Mouse (Mus musculus) gastrocnemius, postnatal 25 days (tissue): ENCODE results near the gene Gm9045. TPM values are rescaled to one million over a fixed set of nuclear protein-coding genes. Genes with fewer than 3 reads are reported as not detected.
"Not testable (repeated sequence)": the region's sequence is repeated elsewhere in the genome, so short reads cannot be mapped to it uniquely, and the experiment has no call there.

Source experiments
- DNase-seq: peaks from one replicate; pipeline ENCODE4 v3.0.0; 2022
- long read RNA-seq, 2 experiments: library from polyadenylated mRNA; stranded (forward); transcript quantifications; one replicate each; pipeline ENCODE4 v2.0.0; 2021
- total RNA-seq, 2 experiments: library from RNA; stranded (reverse); gene quantifications; 1 replicate in 1 of 2; 2 replicates in 1 of 2; pipeline ENCODE4 v1.2.3; 2021

The Gm9045 gene
- not detected for total RNA-seq
- long read RNA-seq, experiment 1: 0 reads
- long read RNA-seq, experiment 2: 0 reads

DNA sequence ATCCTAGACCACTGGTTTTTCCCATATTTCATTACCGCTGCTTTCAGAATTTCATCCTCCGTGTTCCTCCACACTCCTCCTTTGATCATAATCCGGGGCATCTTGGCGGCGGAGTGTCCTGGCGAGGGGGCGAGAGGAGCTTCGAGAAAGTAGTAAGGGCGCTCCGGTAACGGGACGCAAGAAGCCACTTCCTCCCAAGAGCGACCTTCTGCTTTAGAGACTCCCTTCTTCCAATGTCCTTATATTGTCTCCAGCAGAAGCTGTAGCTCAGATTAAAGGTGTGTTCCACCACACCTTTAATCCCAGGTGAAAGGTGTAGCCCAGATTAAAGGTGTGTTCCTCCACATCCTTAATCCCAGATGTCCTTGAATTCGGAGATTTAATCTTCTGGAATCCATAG lies at the start of gene Gm9045:
TSS of gene Gm9045 (minus strand) at position 101 of the 400 bp plus-strand sequence.
- DNase-seq: not testable (repeated sequence)

DNA sequence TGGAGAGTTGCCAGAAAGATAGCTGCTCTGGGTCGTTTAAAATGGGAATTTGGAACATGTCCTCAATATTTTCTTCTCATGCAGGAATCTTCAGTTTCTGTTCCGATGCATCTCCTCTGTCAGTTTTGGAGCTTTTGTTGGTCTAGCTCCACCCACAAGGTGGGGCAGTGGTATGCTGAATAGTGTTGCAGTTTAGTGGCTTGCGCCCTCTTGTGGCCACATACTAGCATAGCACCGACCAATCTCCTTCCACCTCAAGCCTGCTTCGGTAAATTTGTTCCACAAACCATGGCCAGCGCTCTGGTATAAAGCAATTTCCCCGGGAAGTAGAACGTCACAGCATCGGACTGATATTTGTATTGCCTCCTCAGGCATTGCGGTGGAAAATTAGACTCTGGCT lies 32.8 kb upstream of the Gm9045 start:
- peak; percentile 71 for DNase-seq

DNA sequence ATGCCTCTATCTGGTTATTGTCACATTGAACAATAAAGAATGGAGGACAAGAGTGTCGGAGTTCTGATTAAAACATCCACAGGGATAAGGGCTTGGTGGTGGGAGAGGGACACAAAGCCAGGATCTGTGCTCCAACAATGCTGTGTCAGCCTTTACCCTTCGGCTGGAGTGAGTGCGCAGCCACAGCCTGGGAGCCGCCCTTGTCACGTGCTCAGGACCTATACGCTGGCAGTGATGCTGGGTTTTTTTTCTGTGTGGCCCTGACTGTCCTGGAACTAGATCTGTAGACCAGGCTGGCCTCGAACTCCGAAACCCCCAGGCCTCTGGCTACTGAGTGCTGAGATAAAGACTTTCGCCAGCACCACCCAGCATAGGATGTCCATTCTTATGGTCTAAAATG lies 31.9 kb upstream of the Gm9045 start:
- no peak for DNase-seq

DNA sequence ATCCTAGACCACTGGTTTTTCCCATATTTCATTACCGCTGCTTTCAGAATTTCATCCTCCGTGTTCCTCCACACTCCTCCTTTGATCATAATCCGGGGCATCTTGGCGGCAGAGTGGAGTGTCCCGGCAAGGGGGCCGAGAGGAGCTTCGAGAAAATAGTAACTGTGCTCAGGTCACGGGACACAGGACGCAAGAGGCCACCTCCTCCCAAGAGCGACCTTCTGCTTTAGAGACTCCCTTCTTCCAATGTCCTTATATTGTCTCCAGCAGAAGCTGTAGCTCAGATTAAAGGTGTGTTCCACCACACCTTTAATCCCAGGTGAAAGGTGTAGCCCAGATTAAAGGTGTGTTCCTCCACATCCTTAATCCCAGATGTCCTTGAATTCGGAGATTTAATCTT lies 16.4 kb upstream of the Gm9045 start, which contains the start of gene Gm9049:
TSS of gene Gm9049 (minus strand) at position 101 of the 400 bp plus-strand sequence.
- not testable (repeated sequence) for DNase-seq

DNA sequence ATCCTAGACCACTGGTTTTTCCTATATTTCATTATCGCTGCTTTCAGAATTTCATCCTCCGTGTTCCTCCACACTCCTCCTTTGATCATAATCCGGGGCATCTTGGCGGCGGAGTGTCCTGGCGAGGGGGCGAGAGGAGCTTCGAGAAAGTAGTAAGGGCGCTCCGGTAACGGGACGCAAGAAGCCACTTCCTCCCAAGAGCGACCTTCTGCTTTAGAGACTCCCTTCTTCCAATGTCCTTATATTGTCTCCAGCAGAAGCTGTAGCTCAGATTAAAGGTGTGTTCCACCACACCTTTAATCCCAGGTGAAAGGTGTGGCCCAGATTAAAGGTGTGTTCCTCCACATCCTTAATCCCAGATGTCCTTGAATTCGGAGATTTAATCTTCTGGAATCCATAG lies 10.9 kb upstream of the Gm9045 start, which contains the start of gene Gm9048:
TSS of gene Gm9048 (minus strand) at position 101 of the 400 bp plus-strand sequence.
- not testable (repeated sequence) for DNase-seq

DNA sequence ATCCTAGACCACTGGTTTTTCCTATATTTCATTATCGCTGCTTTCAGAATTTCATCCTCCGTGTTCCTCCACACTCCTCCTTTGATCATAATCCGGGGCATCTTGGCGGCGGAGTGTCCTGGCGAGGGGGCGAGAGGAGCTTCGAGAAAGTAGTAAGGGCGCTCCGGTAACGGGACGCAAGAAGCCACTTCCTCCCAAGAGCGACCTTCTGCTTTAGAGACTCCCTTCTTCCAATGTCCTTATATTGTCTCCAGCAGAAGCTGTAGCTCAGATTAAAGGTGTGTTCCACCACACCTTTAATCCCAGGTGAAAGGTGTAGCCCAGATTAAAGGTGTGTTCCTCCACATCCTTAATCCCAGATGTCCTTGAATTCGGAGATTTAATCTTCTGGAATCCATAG lies 5.5 kb upstream of the Gm9045 start, which contains the start of gene Gm9046:
TSS of gene Gm9046 (minus strand) at position 101 of the 400 bp plus-strand sequence.
- DNase-seq: not testable (repeated sequence)

DNA sequence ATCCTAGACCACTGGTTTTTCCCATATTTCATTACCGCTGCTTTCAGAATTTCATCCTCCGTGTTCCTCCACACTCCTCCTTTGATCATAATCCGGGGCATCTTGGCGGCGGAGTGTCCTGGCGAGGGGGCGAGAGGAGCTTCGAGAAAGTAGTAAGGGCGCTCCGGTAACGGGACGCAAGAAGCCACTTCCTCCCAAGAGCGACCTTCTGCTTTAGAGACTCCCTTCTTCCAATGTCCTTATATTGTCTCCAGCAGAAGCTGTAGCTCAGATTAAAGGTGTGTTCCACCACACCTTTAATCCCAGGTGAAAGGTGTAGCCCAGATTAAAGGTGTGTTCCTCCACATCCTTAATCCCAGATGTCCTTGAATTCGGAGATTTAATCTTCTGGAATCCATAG lies 5.3 kb downstream of the Gm9045 start, which contains the start of gene Gm9044:
TSS of gene Gm9044 (minus strand) at position 101 of the 400 bp plus-strand sequence.
- DNase-seq: not testable (repeated sequence)

DNA sequence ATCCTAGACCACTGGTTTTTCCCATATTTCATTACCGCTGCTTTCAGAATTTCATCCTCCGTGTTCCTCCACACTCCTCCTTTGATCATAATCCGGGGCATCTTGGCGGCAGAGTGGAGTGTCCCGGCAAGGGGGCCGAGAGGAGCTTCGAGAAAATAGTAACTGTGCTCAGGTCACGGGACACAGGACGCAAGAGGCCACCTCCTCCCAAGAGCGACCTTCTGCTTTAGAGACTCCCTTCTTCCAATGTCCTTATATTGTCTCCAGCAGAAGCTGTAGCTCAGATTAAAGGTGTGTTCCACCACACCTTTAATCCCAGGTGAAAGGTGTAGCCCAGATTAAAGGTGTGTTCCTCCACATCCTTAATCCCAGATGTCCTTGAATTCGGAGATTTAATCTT lies 10.8 kb downstream of the Gm9045 start, which contains the start of gene Gm9040:
TSS of gene Gm9040 (minus strand) at position 101 of the 400 bp plus-strand sequence.
- not testable (repeated sequence) for DNase-seq

DNA sequence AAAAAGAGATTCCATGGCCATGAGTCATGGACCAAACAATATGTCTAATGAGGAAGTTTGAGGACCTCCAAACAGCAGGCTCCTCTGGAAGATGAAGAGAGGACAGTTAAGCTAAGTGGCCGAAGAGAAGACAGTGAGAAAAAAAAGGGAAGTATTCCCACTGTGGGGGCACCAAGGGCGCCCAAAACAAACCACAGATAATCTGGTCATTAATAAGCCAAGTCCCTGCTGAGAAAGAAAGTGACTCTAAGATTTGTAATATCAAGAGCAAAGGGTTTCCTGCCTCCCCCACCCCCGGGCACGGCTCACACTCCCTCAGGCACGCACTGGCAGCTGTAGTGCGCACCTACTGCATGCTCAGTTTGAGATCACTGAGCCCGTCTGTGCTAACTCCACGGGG lies 18.6 kb downstream of the Gm9045 start:
- no peak for DNase-seq

DNA sequence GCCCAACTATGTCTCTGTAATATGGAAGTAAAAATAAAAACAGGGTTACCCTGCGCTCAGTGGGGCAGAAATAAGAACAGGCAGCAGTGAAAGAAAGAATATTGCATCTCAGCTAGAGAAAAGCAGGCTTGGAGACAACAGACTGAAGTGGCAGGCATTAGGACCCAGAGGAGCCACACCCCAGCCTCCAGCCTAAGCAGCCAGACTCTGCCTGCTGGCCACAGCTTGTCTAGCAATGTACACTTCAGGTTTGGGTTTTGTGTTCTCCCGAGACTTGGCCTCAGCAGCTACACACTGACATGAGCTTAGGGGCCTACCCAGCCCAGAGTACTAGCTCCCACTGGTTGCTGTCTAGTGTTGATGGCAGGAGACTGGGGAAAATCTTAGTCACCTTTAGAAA lies 35.5 kb downstream of the Gm9045 start:
- DNase-seq: not testable (repeated sequence)

DNA sequence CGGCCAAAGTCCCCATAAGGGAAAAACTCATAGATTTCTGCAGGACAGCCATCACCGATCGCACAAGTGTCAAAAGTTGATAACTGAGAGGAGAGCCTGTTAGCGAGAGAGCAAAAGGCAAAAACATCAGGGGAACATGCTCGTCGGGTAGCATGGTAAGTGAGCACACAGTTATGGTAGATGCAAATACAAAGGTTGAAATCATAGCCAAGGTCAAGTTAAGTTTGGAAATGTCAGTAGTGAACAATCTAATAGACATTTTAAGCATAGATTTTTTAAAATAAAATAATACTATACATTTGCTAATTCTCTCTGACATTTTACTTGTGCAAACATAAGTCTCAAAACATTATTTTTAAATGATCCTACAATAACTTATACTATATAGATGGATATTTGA lies 42.7 kb downstream of the Gm9045 start, which contains the start of gene Iltifb:
TSS of gene Iltifb (minus strand) at position 101 of the 400 bp plus-strand sequence.
- DNase-seq: no peak

Other genes starting within 250 kb of the Gm9045 start
- gene Mdm1, start 196.0 kb downstream of the Gm9045 start, total RNA-seq: 1 to 10 TPM; 1.5 to 2.5 TPM
- not detected for gene Il22, start 132.9 kb downstream of the Gm9045 start, total RNA-seq
- gene Gm32717, start 97.1 kb downstream of the Gm9045 start, total RNA-seq: under 1 TPM; 0.38 to 0.54 TPM
- gene Gm32802, start 79.1 kb downstream of the Gm9045 start, total RNA-seq: under 1 TPM; 0.38 to 0.54 TPM
- gene Iltifb, start 42.8 kb downstream of the Gm9045 start, total RNA-seq: not detected
- not detected for gene Gm9040, start 10.9 kb downstream of the Gm9045 start, total RNA-seq
- not detected for gene Gm9044, start 5.4 kb downstream of the Gm9045 start, total RNA-seq
- not detected for gene Gm9046, start 5.4 kb upstream of the Gm9045 start, total RNA-seq
- gene Gm9048, start 10.8 kb upstream of the Gm9045 start, total RNA-seq: not detected
- not detected for gene Gm9049, start 16.3 kb upstream of the Gm9045 start, total RNA-seq
- gene Ifng, start 103.2 kb upstream of the Gm9045 start, total RNA-seq: not detected